Mouse (Mus musculus) heart, embryonic 15.5 days (tissue): ENCODE measurements around the gene Olfr1031. TPM values are rescaled to one million over a fixed set of nuclear protein-coding genes. Genes with fewer than 3 reads are reported as not detected.
A peak's percentile ranks its signal among the peaks of the same experiment; 100 is the strongest.
"Not testable (repeated sequence)": the region's sequence is repeated elsewhere in the genome, so short reads cannot be mapped to it uniquely, and the experiment has no call there.

Experiments
- ATAC-seq: fragments of 200-750 bp; cut with Nextera tagmentation; replicated peaks from 2 replicates; pipeline ENCODE4 v1.8.0; 2017; ENCODE audit warnings: low read depth, moderate TSS enrichment; ENCODE audit not compliant: insufficient number of reproducible peaks, insufficient read depth, low FRiP score
- H3K27ac ChIP-seq: fragments of 300-500 bp; sonication (generic); 2 replicates; pipeline ENCODE4 v1.5.1; 2015; ENCODE audit warnings: mild to moderate bottlenecking, inconsistent platforms
- H3K27me3 ChIP-seq: fragments of 300-500 bp; sonication (generic); 2 replicates; pipeline ENCODE4 v1.6.1; 2015; ENCODE audit warnings: inconsistent platforms
- H3K36me3 ChIP-seq: fragments of 300-500 bp; sonication (generic); 2 replicates; pipeline ENCODE4 v1.6.1; 2015; ENCODE audit warnings: mild to moderate bottlenecking, inconsistent platforms
- H3K4me1 ChIP-seq: fragments of 300-500 bp; sonication (generic); replicated peaks from 2 replicates; pipeline ENCODE4 v1.6.1; 2015; ENCODE audit warnings: inconsistent platforms
- H3K4me2 ChIP-seq: fragments of 300-500 bp; sonication (generic); 2 replicates; pipeline ENCODE4 v1.6.1; 2015; ENCODE audit warnings: inconsistent platforms, mild to moderate bottlenecking, moderate library complexity
- H3K4me3 ChIP-seq: fragments of 300-500 bp; sonication (generic); 2 replicates; pipeline ENCODE4 v1.5.1; 2015; ENCODE audit warnings: mild to moderate bottlenecking, inconsistent platforms
- H3K9ac ChIP-seq: fragments of 300-500 bp; sonication (generic); 2 replicates; pipeline ENCODE4 v1.6.1; 2015; ENCODE audit warnings: mild to moderate bottlenecking, inconsistent platforms
- H3K9me3 ChIP-seq: fragments of 300-500 bp; sonication (generic); replicated peaks from 2 replicates; pipeline ENCODE4 v1.6.1; 2016; ENCODE audit warnings: inconsistent platforms
- WGBS: fragments of 180-500 bp; shearing (Covaris S2); methylation state at CpG from one replicate; pipeline ENCODE4 v1.1.7; 2015; ENCODE audit warnings: mixed read lengths; 5-methylcytosine and 5-hydroxymethylcytosine counted together
- polyA plus RNA-seq: library from polyadenylated mRNA; unstranded; fragments of >200 nt; fragmentation: Nextera tagmentation; extraction: Ambion mirVana; gene quantifications from 2 replicates; pipeline ENCODE4 v1.2.1, GENCODE M21; 2015

Olfr1031 gene
- not detected in 2 replicates for polyA plus RNA-seq

- Histone ChIP-seq H3K9ac (no peak within 1 kb of the TSS), H3K4me3 (no peak within 1 kb of the TSS), H3K4me1 (no peaks in the 10 kb centered on the region), H3K9me3 (no peaks in the 10 kb centered on the region), H3K27ac (no peak within 1 kb of the TSS), H3K36me3 (no peaks in the 10 kb centered on the region), H3K4me2 (no peak within 1 kb of the TSS), H3K27me3 (no peaks in the 10 kb centered on the region)
- ATAC-seq, result no peak
- 51% methylated on average over 3 of the region's 3 CpGs for WGBS
Observed at GRCm38 (mm10) chr2:85990004-85990403, at the start of gene Olfr1031. Olfr1031 (plus strand) TSS chr2:85990304.

GRCm38 (mm10) chr2:85950137-85950536, 40.0 kb upstream of the Olfr1031 start, which contains the start of gene Olfr1028:
Olfr1028 (plus strand) TSS chr2:85950437.
- Histone ChIP-seq H3K4me2 (no peak within 1 kb of the TSS), H3K27me3 (no peaks in the 10 kb centered on the region), H3K9me3 (no peaks in the 10 kb centered on the region), H3K27ac (no peak within 1 kb of the TSS), H3K4me1 (no peaks in the 10 kb centered on the region), H3K4me3 (no peak within 1 kb of the TSS), H3K36me3 (no peaks in the 10 kb centered on the region), H3K9ac (no peak within 1 kb of the TSS)
- WGBS, result 76% methylated on average over 1 of the region's 1 CpGs
- ATAC-seq, result no peak

GRCm38 (mm10) chr2:85973595-85973994, 16.5 kb upstream of the Olfr1031 start, which contains the start of gene Olfr1029:
Olfr1029 (plus strand) TSS chr2:85973895.
- WGBS, result 80% methylated on average over 2 of the region's 2 CpGs
- Histone ChIP-seq H3K36me3 (no peaks in the 10 kb centered on the region), H3K4me3 (no peak within 1 kb of the TSS), H3K27ac (no peak within 1 kb of the TSS), H3K4me1 (no peaks in the 10 kb centered on the region), H3K4me2 (no peak within 1 kb of the TSS), H3K27me3 (no peaks in the 10 kb centered on the region), H3K9ac (no peak within 1 kb of the TSS), H3K9me3 (no peaks in the 10 kb centered on the region)
- ATAC-seq, result no peak

GRCm38 (mm10) chr2:85978976-85979375, 11.1 kb upstream of the Olfr1031 start, which contains the start of gene Olfr1030:
Olfr1030 (plus strand) TSS chr2:85979276.
- WGBS, result 52% methylated on average over 1 of the region's 1 CpGs
- Histone ChIP-seq H3K4me3 (no peak within 1 kb of the TSS), H3K4me1 (no peaks in the 10 kb centered on the region), H3K36me3 (no peaks in the 10 kb centered on the region), H3K27me3 (no peaks in the 10 kb centered on the region), H3K9me3 (no peaks in the 10 kb centered on the region), H3K27ac (no peak within 1 kb of the TSS), H3K9ac (no peak within 1 kb of the TSS), H3K4me2 (no peak within 1 kb of the TSS)
- ATAC-seq, result no peak

- Histone ChIP-seq H3K9me3 (no peaks in the 10 kb centered on the region), H3K4me3 (no peak within 1 kb of the TSS), H3K4me2 (no peak within 1 kb of the TSS), H3K27me3 (no peaks in the 10 kb centered on the region), H3K9ac (no peak within 1 kb of the TSS), H3K36me3 (no peaks in the 10 kb centered on the region), H3K27ac (no peak within 1 kb of the TSS), H3K4me1 (no peaks in the 10 kb centered on the region)
- WGBS, result 77% methylated on average over 7 of the region's 7 CpGs
- ATAC-seq, result no peak
Observed at GRCm38 (mm10) chr2:86005240-86005639, 15.1 kb downstream of the Olfr1031 start, which contains the start of gene Olfr1032. Olfr1032 (plus strand) TSS chr2:86005540.

GRCm38 (mm10) chr2:86020406-86020805, 30.3 kb downstream of the Olfr1031 start, which contains the start of gene Olfr1033:
Olfr1033 (plus strand) TSS chr2:86020633.
- H3K9me3 ChIP-seq, H3K4me1 ChIP-seq, H3K36me3 ChIP-seq, ATAC-seq, H3K27me3 ChIP-seq: not testable (repeated sequence)
- Histone ChIP-seq H3K4me3 (peak within 1 kb of the TSS; percentile 47), H3K27ac (peak within 1 kb of the TSS; percentile 80), H3K4me2 (peak within 1 kb of the TSS; percentile 63), H3K9ac (peak within 1 kb of the TSS; percentile 53)
- 0% methylated on average over 11 of the region's 11 CpGs for WGBS

GRCm38 (mm10) chr2:86021518-86021917, 31.4 kb downstream of the Olfr1031 start:
- H3K9me3 ChIP-seq, H3K27ac ChIP-seq, H3K9ac ChIP-seq, H3K4me2 ChIP-seq, ATAC-seq, H3K27me3 ChIP-seq, H3K4me1 ChIP-seq, H3K4me3 ChIP-seq, H3K36me3 ChIP-seq: not testable (repeated sequence)
- 25% methylated on average over 5 of the region's 9 CpGs for WGBS

Other genes starting within 250 kb of the Olfr1031 start
- gene Olfr1012, start 227.5 kb upstream of the Olfr1031 start, polyA plus RNA-seq, result not detected in 2 replicates
- gene Olfr1013, start 223.2 kb upstream of the Olfr1031 start, polyA plus RNA-seq, result not detected in 2 replicates
- not detected in 2 replicates for gene Olfr1014, start 217.6 kb upstream of the Olfr1031 start, polyA plus RNA-seq
- not detected in 2 replicates for gene Olfr1015, start 208.3 kb upstream of the Olfr1031 start, polyA plus RNA-seq
- not detected in 2 replicates for gene Olfr1016, start 187.8 kb upstream of the Olfr1031 start, polyA plus RNA-seq
- not detected in 2 replicates for gene Olfr1018, start 171.8 kb upstream of the Olfr1031 start, polyA plus RNA-seq
- not detected in 2 replicates for gene Olfr1019, start 144.8 kb upstream of the Olfr1031 start, polyA plus RNA-seq
- not detected in 2 replicates for gene Olfr1020, start 143.3 kb upstream of the Olfr1031 start, polyA plus RNA-seq
- not detected in 2 replicates for gene Olfr1022, start 121.7 kb upstream of the Olfr1031 start, polyA plus RNA-seq
- not detected in 2 replicates for gene Olfr1023, start 104.7 kb upstream of the Olfr1031 start, polyA plus RNA-seq
- not detected in 2 replicates for gene Olfr1024, start 85.3 kb upstream of the Olfr1031 start, polyA plus RNA-seq
- gene Olfr1025-ps1, start 75.1 kb upstream of the Olfr1031 start, polyA plus RNA-seq, result not detected in 2 replicates
- gene Olfr1026, start 68.7 kb upstream of the Olfr1031 start, polyA plus RNA-seq, result not detected in 2 replicates
- gene Olfr1028, start 39.9 kb upstream of the Olfr1031 start, polyA plus RNA-seq, result not detected in 2 replicates
- not detected in 2 replicates for gene Olfr1029, start 16.4 kb upstream of the Olfr1031 start, polyA plus RNA-seq
- not detected in 2 replicates for gene Olfr1030, start 11.0 kb upstream of the Olfr1031 start, polyA plus RNA-seq
- not detected in 2 replicates for gene Olfr1032, start 15.2 kb downstream of the Olfr1031 start, polyA plus RNA-seq
- 7.7 and 9.0 TPM in 2 replicates for gene Olfr1033, start 30.3 kb downstream of the Olfr1031 start, polyA plus RNA-seq
- 0.04 and 0.11 TPM in 2 replicates for gene Olfr1034, start 55.6 kb downstream of the Olfr1031 start, polyA plus RNA-seq
- not detected in 2 replicates for gene Olfr1036, start 83.7 kb downstream of the Olfr1031 start, polyA plus RNA-seq
- gene Olfr1037, start 97.1 kb downstream of the Olfr1031 start, polyA plus RNA-seq, result not detected in 2 replicates
- not detected in 2 replicates for gene Olfr1039, start 145.6 kb downstream of the Olfr1031 start, polyA plus RNA-seq
- not detected in 2 replicates for gene Olfr1040, start 156.4 kb downstream of the Olfr1031 start, polyA plus RNA-seq
- not detected in 2 replicates for gene Olfr1042, start 171.5 kb downstream of the Olfr1031 start, polyA plus RNA-seq
- not detected in 2 replicates for gene Olfr1043, start 177.2 kb downstream of the Olfr1031 start, polyA plus RNA-seq
- not detected in 2 replicates for gene Olfr1044, start 187.5 kb downstream of the Olfr1031 start, polyA plus RNA-seq
- gene Olfr52, start 195.4 kb downstream of the Olfr1031 start, polyA plus RNA-seq, result not detected in 2 replicates
- gene Olfr1045, start 212.7 kb downstream of the Olfr1031 start, polyA plus RNA-seq, result not detected in 2 replicates
- gene Olfr1046, start 229.0 kb downstream of the Olfr1031 start, polyA plus RNA-seq, result not detected in 2 replicates
- not detected in 2 replicates for gene Olfr1047, start 241.1 kb downstream of the Olfr1031 start, polyA plus RNA-seq
- not detected in 2 replicates for gene Olfr1048, start 250.0 kb downstream of the Olfr1031 start, polyA plus RNA-seq